Mouse (Mus musculus) liver, embryonic 11.5 days (tissue): ENCODE results near the gene Lrrc19. TPM values are rescaled to one million over a fixed set of nuclear protein-coding genes. Genes with fewer than 3 reads are reported as not detected.
"Not testable (repeated sequence)": the region's sequence is repeated elsewhere in the genome, so short reads cannot be mapped to it uniquely, and the experiment has no call there.

Source experiments
- ATAC-seq: fragments of 200-750 bp; cut with Nextera tagmentation; replicated peaks from 2 replicates; pipeline ENCODE4 v1.8.0; 2017; ENCODE audit warnings: moderate number of reproducible peaks, mild to moderate bottlenecking, moderate TSS enrichment, moderate library complexity; ENCODE audit not compliant: low FRiP score
- DNase-seq: peaks from one replicate; pipeline ENCODE4 v3.0.0-alpha.2; 2017; ENCODE audit warnings: low spot score
- H3K27ac ChIP-seq: fragments of 300-500 bp; sonication (generic); 2 replicates; pipeline ENCODE4 v1.5.1; 2014; ENCODE audit warnings: mild to moderate bottlenecking, low read depth, low read length, control low read depth
- H3K27me3 ChIP-seq: fragments of 300-500 bp; sonication (generic); replicated peaks from 2 replicates; pipeline ENCODE4 v1.6.1; 2014; ENCODE audit warnings: low read length, mixed read lengths; ENCODE audit not compliant: control insufficient read depth, insufficient read depth
- H3K36me3 ChIP-seq: fragments of 300-500 bp; sonication (generic); 2 replicates; pipeline ENCODE4 v1.6.1; 2014; ENCODE audit warnings: mild to moderate bottlenecking, low read length, moderate library complexity, mixed read lengths; ENCODE audit not compliant: control insufficient read depth, insufficient read depth
- H3K4me1 ChIP-seq: fragments of 300-500 bp; sonication (generic); replicated peaks from 2 replicates; pipeline ENCODE4 v1.6.1; 2014; ENCODE audit warnings: low read length, mixed read lengths; ENCODE audit not compliant: control insufficient read depth, insufficient read depth
- H3K4me2 ChIP-seq: fragments of 300-500 bp; sonication (generic); 2 replicates; pipeline ENCODE4 v1.6.1; 2014; ENCODE audit warnings: mild to moderate bottlenecking, control low read depth, moderate library complexity
- H3K4me3 ChIP-seq: fragments of 300-500 bp; sonication (generic); 2 replicates; pipeline ENCODE4 v1.5.1; 2014; ENCODE audit warnings: low read depth, low read length, control low read depth
- H3K9ac ChIP-seq: fragments of 300-500 bp; sonication (generic); 2 replicates; pipeline ENCODE4 v1.6.1; 2014; ENCODE audit warnings: low read depth, low read length, control low read depth
- H3K9me3 ChIP-seq: fragments of 300-500 bp; sonication (generic); 2 replicates; pipeline ENCODE4 v1.6.1; 2016; ENCODE audit warnings: low read length, inconsistent platforms, mixed read lengths; ENCODE audit not compliant: control insufficient read depth
- WGBS: fragments of 180-500 bp; shearing (Covaris S2); extraction: QIAGEN DNeasy Blood & Tissue Kit; methylation state at CpG from one replicate; pipeline ENCODE4 v1.1.7; 2014; 5-methylcytosine and 5-hydroxymethylcytosine counted together
- polyA plus RNA-seq: library from polyadenylated mRNA; unstranded; fragments of >200 nt; fragmentation: Nextera tagmentation; extraction: Ambion mirVana; gene quantifications from 2 replicates; pipeline ENCODE4 v1.2.1, GENCODE M21; 2014

Gene Lrrc19
- polyA plus RNA-seq, 1 experiment from 2014 or later, result 0.30 TPM

DNA sequence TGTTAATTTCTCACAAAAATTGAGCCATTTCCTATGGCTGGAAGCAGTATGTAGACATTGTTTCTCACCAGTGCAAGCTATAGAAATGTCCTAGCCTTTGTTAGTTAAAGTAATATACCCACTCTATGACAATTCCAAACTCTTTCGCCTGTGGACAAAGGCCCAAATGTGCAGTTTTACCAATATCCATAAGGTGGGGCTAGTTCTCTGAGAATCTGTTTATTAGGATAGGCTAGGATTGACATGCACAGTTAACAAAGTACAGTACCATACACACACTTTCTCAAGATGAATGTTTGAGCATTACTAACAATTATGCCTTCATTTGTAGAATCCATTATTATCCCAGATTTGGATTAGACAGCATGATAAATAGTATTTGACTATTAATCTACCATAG lies 19.8 kb upstream of the Lrrc19 start:
- no peak overlapping the region for H3K4me3 ChIP-seq
- H3K4me1 ChIP-seq, result no peaks in the 10 kb centered on the region
- H3K27ac ChIP-seq, result no peak overlapping the region
- H3K9ac ChIP-seq, result no peak overlapping the region
- H3K36me3 ChIP-seq, result no peaks in the 10 kb centered on the region
- no peak overlapping the region for H3K4me2 ChIP-seq
- ATAC-seq, result peak; percentile 47; the same call in 1 of the 2 replicates
- H3K9me3 ChIP-seq, result no peaks in the 10 kb centered on the region
- 38% methylated on average over 1 of the region's 1 CpGs for WGBS
- DNase-seq, result no peak
- H3K27me3 ChIP-seq, result no peaks in the 10 kb centered on the region

- H3K9ac ChIP-seq, ATAC-seq, H3K4me3 ChIP-seq, H3K9me3 ChIP-seq, H3K4me2 ChIP-seq, H3K27me3 ChIP-seq, H3K36me3 ChIP-seq, H3K4me1 ChIP-seq, H3K27ac ChIP-seq, DNase-seq: not testable (repeated sequence)
- WGBS, result 80% methylated on average over 5 of the region's 5 CpGs
Observed at GRCm38 (mm10) chr4:94650426-94651175, 657 bp upstream of the Lrrc19 start.

DNA sequence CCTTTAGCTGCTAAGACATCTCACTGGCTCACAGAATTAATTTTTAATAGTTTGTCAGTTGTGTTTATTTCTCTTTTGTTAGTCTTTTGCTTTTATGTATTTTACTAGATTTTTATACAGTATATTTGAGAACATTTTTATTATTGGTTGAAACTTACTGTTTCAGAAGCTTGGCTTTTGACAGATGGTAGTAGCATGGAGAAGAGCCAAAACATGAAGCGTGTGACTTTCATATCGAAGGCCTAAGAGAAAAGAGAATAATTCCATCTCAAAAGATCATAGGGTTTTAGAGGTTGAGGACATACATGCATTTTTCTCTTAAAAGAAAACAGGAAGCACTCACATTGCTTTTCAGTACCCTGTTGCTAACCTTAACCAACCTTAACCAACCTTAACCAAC lies 6.8 kb downstream of the Lrrc19 start:
- H3K4me1 ChIP-seq, result no peaks in the 10 kb centered on the region
- H3K27ac ChIP-seq, result no peak overlapping the region
- H3K9me3 ChIP-seq, result no peaks in the 10 kb centered on the region
- WGBS, result 95% methylated on average over 2 of the region's 2 CpGs
- H3K36me3 ChIP-seq, result no peaks in the 10 kb centered on the region
- H3K4me3 ChIP-seq, result no peak overlapping the region
- H3K9ac ChIP-seq, result no peak overlapping the region
- H3K4me2 ChIP-seq, result no peak overlapping the region
- DNase-seq (no peak), ATAC-seq (no peak)
- H3K27me3 ChIP-seq, result no peaks in the 10 kb centered on the region

DNA sequence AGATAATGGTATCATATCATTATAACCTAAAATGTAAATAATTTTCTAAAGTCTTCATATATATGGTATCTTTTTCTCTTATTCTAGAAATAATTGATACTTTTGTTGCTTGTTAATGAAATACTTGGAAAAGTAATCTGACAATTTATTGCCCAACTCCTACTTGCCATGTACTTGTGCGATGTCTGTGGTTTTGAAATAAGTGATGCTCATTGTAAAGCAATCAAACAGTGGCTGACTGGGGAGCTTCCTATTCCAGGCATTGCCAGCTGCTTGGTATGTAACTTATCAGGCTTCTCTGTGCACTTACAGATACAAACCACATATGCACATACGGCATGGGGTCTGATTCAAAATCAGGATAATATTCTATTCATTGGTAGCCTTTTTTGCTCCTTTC lies 29.9 kb downstream of the Lrrc19 start:
- no peak overlapping the region for H3K9ac ChIP-seq
- H3K4me1 ChIP-seq, result peaks cover 3% of the 10 kb centered on the region; the same call in 1 of the 2 replicates
- H3K36me3 ChIP-seq, result no peaks in the 10 kb centered on the region
- no peak overlapping the region for H3K4me3 ChIP-seq
- no peak overlapping the region for H3K4me2 ChIP-seq
- DNase-seq (no peak), ATAC-seq (no peak)
- H3K9me3 ChIP-seq, result no peaks in the 10 kb centered on the region
- 74% methylated on average over 2 of the region's 2 CpGs for WGBS
- no peak overlapping the region for H3K27ac ChIP-seq
- H3K27me3 ChIP-seq, result no peaks in the 10 kb centered on the region

DNA sequence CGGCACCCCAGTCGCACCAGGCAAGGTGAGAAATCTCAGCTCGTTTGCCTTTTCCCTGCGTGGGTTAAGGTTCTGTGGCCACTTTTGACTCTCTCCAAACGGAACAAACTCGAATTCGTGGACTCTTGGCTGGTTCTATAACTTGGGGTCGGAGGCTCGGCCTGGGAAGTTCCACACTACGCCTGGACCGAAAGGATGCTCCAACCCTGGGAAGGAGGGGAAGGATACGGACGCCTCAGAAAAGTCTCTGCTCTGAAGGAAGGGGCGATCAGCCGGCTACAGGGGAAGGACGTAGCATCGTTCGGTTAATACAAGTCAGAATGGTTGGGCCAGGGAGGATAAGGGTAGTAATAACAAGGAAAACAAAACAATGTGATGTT lies 35.3 kb downstream of the Lrrc19 start:
- peak overlapping the region; percentile 66 for H3K4me3 ChIP-seq
- ATAC-seq, result peak; percentile 48
- H3K27me3 ChIP-seq, result no peaks in the 10 kb centered on the region
- peak overlapping the region; percentile 57 for H3K9ac ChIP-seq
- H3K4me1 ChIP-seq, result peaks cover 10% of the 10 kb centered on the region; the same call in 1 of the 2 replicates
- no peaks in the 10 kb centered on the region for H3K9me3 ChIP-seq
- no peaks in the 10 kb centered on the region for H3K36me3 ChIP-seq
- under 1% methylated on average over 18 of the region's 18 CpGs for WGBS
- DNase-seq, result no peak
- H3K27ac ChIP-seq, result peak overlapping the region; percentile 7; the same call in 1 of the 2 replicates
- H3K4me2 ChIP-seq, result peak overlapping the region; percentile 68

DNA sequence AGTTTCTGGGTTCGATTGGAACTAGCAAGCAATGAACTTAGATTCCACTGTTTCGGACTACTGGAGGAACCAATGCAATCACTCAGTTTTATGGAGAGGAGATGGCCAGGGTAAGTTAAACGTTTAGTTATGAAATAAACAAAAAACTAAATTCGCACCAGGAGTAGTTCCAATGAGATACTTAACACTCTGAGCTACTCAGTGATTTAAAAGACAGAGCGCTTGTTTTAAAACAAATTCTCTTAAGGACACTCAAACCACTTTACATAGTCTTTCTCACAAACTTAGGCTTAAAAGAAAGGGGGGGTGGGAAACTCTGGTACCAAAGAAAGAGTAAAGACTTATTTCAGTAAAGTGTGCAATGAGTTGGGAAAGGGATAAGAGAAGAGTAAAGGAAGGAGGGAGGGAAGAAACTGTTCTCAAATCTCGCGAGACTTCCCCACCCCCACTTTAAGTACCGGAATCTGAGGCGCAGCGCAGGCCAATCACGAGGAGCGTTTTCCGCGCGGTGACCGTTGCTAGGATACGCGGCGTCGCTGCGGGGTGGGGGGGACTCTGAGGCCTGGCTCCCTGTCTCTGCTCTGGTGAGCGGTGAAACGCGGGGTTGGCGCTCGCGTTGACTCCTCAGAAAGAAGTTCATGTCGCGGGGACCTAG lies 35.8 kb downstream of the Lrrc19 start, which contains the start of gene Ift74:
Gene Ift74 (plus strand): TSS at position 520 of the 655 bp plus-strand sequence.
- WGBS, result 5% methylated on average over 29 of the region's 29 CpGs
- Histone ChIP-seq H3K4me3 (peak within 1 kb of the TSS; percentile 66), H3K4me1 (peaks cover 10% of the 10 kb centered on the region; the same call in 1 of the 2 replicates), H3K4me2 (peak within 1 kb of the TSS; percentile 68), H3K27me3 (no peaks in the 10 kb centered on the region), H3K9ac (peak within 1 kb of the TSS; percentile 57), H3K27ac (peak within 1 kb of the TSS; percentile 7; the same call in 1 of the 2 replicates), H3K36me3 (no peaks in the 10 kb centered on the region), H3K9me3 (no peaks in the 10 kb centered on the region)
- ATAC-seq (peak; percentile 99), DNase-seq (peak; percentile 88)

DNA sequence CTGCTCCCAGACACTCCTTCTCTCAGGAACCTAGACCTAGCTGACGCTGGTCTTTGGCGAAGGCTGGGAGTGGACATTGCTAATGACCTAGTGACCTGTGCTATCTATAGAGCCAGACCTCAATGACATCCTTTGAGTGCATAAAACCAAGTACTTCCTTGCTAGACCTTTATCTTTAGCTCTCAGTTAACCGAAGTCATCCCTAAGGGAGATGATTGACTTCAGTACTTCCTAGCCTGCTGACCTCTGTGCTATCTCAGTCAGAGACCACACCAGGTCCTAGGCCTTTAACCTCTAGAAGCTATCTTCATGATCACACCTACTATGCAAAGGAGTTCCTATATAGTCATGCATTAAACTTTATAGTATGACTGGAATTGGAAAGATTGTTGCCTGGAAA lies 39.6 kb downstream of the Lrrc19 start:
- Histone ChIP-seq H3K27ac (no peak overlapping the region), H3K4me1 (peaks cover 10% of the 10 kb centered on the region; the same call in 1 of the 2 replicates), H3K36me3 (no peaks in the 10 kb centered on the region), H3K9ac (no peak overlapping the region), H3K4me2 (no peak overlapping the region), H3K27me3 (no peaks in the 10 kb centered on the region), H3K9me3 (no peaks in the 10 kb centered on the region), H3K4me3 (no peak overlapping the region)
- DNase-seq, result no peak
- no peak for ATAC-seq
- WGBS, result 34% methylated on average over 3 of the region's 3 CpGs

DNA sequence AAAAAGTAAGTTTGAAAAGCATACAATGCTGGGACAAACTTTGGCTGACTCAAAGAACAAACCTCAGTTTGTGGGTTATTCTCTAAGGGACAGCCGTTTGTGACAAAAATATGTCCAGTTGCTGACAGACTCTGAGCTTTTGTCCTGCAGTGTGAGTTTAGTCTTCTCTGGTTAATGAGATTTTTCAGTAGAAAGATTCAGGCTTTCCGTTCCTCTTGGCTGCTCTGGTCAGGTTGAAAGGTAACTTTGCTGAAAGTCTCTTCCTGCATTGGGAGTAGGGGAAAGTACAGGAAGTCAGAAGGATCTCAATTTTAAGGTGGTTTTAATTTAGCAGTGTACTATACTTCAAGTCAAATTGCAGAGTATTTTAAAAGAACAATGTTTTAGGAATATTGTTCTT lies 44.4 kb downstream of the Lrrc19 start:
- Histone ChIP-seq H3K9me3 (no peaks in the 10 kb centered on the region), H3K9ac (no peak overlapping the region), H3K27ac (no peak overlapping the region), H3K4me3 (no peak overlapping the region), H3K4me2 (no peak overlapping the region), H3K4me1 (peaks cover 5% of the 10 kb centered on the region), H3K27me3 (no peaks in the 10 kb centered on the region), H3K36me3 (no peaks in the 10 kb centered on the region)
- ATAC-seq, result no peak
- no peak for DNase-seq
- 88% methylated on average over 2 of the region's 2 CpGs for WGBS
